Mouse (Mus musculus) embryonic facial prominence, embryonic 11.5 days (tissue): ENCODE results near the gene Slc35b2. TPM values are rescaled to one million over a fixed set of nuclear protein-coding genes. Genes with fewer than 3 reads are reported as not detected.

Experiments used
- ATAC-seq: fragments of 200-750 bp; cut with Nextera tagmentation; replicated peaks from 2 replicates; pipeline ENCODE4 v1.8.0; 2017; ENCODE audit warnings: low read depth; ENCODE audit not compliant: insufficient number of reproducible peaks, low FRiP score, low TSS enrichment
- DNase-seq: peaks from one replicate; pipeline ENCODE4 v3.0.0-alpha.2; 2015; ENCODE audit warnings: low spot score
- H3K27ac ChIP-seq: fragments of 300-500 bp; sonication (generic); replicated peaks from 2 replicates; pipeline ENCODE4 v1.5.1; 2014; ENCODE audit warnings: mild to moderate bottlenecking, low read depth, low read length, control low read depth
- H3K27me3 ChIP-seq: fragments of 300-500 bp; sonication (generic); 2 replicates; pipeline ENCODE4 v1.6.1; 2014; ENCODE audit warnings: mild to moderate bottlenecking, low read length, moderate library complexity, mixed read lengths; ENCODE audit not compliant: control insufficient read depth, insufficient read depth
- H3K36me3 ChIP-seq: fragments of 300-500 bp; sonication (generic); replicated peaks from 2 replicates; pipeline ENCODE4 v1.6.1; 2014; ENCODE audit warnings: low read depth, mild to moderate bottlenecking, low read length, moderate library complexity, mixed read lengths; ENCODE audit not compliant: control insufficient read depth, insufficient read depth
- H3K4me1 ChIP-seq: fragments of 300-500 bp; sonication (generic); 2 replicates; pipeline ENCODE4 v1.6.1; 2014; ENCODE audit warnings: low read length, mixed read lengths; ENCODE audit not compliant: control insufficient read depth, insufficient read depth
- H3K4me2 ChIP-seq: fragments of 300-500 bp; sonication (generic); 2 replicates; pipeline ENCODE4 v1.6.1; 2014; ENCODE audit warnings: low read depth, mild to moderate bottlenecking, control low read depth, low read length, moderate library complexity
- H3K4me3 ChIP-seq: fragments of 300-500 bp; sonication (generic); 2 replicates; pipeline ENCODE4 v1.5.1; 2014; ENCODE audit warnings: low read depth, low read length, control low read depth
- H3K9ac ChIP-seq: fragments of 300-500 bp; sonication (generic); replicated peaks from 2 replicates; pipeline ENCODE4 v1.6.1; 2014; ENCODE audit warnings: mild to moderate bottlenecking, control low read depth, low read length
- H3K9me3 ChIP-seq: fragments of 300-500 bp; sonication (generic); replicated peaks from 2 replicates; pipeline ENCODE4 v1.6.1; 2016; ENCODE audit warnings: mild to moderate bottlenecking, low read length, inconsistent platforms, mixed read lengths; ENCODE audit not compliant: control insufficient read depth
- WGBS: fragments of 180-500 bp; shearing (Covaris S2); extraction: QIAGEN DNeasy Blood & Tissue Kit; methylation state at CpG from one replicate; pipeline ENCODE4 v1.1.7; 2014; 5-methylcytosine and 5-hydroxymethylcytosine counted together
- polyA plus RNA-seq: library from polyadenylated mRNA; unstranded; fragments of >200 nt; fragmentation: Nextera tagmentation; extraction: Ambion mirVana; gene quantifications from 2 replicates; pipeline ENCODE4 v1.2.1, GENCODE M21; 2014

Slc35b2 gene
- polyA plus RNA-seq, 1 experiment from 2014 or later: 85.6 TPM

DNA sequence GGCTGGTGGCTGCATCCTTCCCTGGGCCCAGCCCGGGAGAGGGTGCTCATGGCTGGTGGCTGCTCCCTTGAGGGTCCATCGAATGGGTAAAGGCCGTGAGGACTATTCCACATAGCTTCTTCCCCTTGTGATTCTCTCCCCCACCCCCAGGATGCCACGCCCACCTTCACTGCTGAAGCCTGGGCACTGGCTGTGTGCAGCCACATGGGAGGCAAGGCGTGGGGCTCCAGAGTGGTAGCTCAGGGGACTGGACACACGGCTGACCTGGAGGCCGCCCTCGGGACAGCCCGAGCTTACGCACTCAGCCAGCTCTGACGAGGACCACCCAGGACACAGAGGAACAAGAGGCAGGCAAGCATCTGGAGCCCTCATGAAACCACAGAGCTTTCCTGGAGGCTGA, 43.5 kb upstream of the Slc35b2 start:
- Histone ChIP-seq H3K36me3 (no peaks in the 10 kb centered on the region; the same call in 1 of the 2 replicates), H3K4me1 (no peaks in the 10 kb centered on the region; the same call in 1 of the 2 replicates), H3K4me2 (no peak overlapping the region), H3K27me3 (no peaks in the 10 kb centered on the region), H3K27ac (no peak overlapping the region), H3K4me3 (no peak overlapping the region), H3K9ac (no peak overlapping the region), H3K9me3 (no peaks in the 10 kb centered on the region)
- DNase-seq (no peak), ATAC-seq (no peak)
- 84% methylated on average over 11 of the region's 11 CpGs for WGBS

DNA sequence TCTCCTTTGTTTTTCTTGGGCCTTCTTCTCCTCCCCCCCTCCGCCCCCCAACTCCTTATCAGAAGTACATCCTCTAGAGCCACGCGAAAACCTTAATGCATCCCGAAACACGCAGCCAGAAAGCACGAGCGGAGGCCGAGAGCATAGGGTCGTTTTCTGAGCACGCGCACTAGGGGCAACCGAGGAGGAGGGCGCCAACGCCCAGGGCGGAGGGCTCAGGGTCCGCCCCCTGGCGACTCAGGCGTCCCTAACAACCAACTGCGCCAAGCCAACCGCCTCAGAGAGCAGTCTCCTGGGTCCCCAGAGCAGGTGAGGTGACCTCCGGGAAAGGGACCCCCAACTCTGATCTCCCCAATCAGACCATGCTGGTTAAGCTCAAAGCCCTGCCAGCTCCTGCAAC, 40.4 kb upstream of the Slc35b2 start, which contains the start of gene Tcte1:
Gene Tcte1 (plus strand): TSS at position 172 of the 400 bp plus-strand sequence.
- Histone ChIP-seq H3K27me3 (no peaks in the 10 kb centered on the region), H3K4me3 (peak within 1 kb of the TSS; percentile 35), H3K4me1 (no peaks in the 10 kb centered on the region; the same call in 1 of the 2 replicates), H3K9ac (peak within 1 kb of the TSS; percentile 59), H3K9me3 (no peaks in the 10 kb centered on the region), H3K36me3 (no peaks in the 10 kb centered on the region), H3K27ac (no peak within 1 kb of the TSS), H3K4me2 (peak within 1 kb of the TSS; percentile 65)
- DNase-seq (peak; percentile 90), ATAC-seq (peak; percentile 76)
- WGBS: 0% methylated on average over 21 of the region's 21 CpGs

DNA sequence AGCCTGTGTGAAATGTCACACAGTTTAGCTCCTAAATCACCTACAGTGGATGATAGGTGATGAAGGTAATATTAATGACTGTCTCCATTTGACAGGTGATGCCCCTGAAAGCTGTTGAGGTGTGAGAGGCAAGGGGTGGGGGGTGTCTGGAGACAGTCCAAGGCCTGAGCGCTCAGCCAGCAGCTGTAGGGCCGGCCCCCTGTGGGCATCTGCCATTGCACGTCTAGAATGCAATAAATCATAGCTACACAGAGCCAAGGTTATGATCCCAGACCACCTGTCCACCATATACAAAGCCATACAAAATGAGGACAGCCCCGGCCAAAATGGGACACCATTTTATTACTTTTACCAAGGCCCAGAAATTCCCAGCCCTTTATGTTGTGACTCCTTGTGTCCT, 38.7 kb upstream of the Slc35b2 start:
- Histone ChIP-seq H3K27me3 (no peaks in the 10 kb centered on the region), H3K4me1 (no peaks in the 10 kb centered on the region; the same call in 1 of the 2 replicates), H3K9ac (no peak overlapping the region), H3K9me3 (no peaks in the 10 kb centered on the region), H3K4me2 (no peak overlapping the region), H3K27ac (no peak overlapping the region), H3K36me3 (no peaks in the 10 kb centered on the region), H3K4me3 (no peak overlapping the region)
- WGBS: 76% methylated on average over 4 of the region's 4 CpGs
- DNase-seq (no peak), ATAC-seq (no peak)

DNA sequence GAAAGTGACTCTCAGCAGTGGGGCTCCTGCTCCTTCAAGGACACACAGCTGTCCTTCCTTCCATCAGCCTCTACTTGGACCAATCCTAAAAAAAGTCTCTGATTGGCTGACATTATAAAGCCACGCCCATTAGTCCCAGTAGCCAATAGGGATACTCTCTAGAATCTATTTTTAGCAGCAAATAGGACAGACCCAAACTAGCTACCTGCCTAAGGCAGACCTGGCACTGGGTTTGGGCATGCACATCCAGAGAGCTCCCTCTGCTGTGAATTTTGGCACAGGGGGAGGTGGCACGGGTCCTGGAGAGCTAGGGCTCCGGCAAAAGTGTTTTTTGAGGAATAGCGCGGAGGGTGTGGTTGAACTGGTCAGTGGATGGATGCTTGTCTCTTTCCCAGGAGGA, 37.1 kb upstream of the Slc35b2 start:
- H3K4me2 ChIP-seq: no peak overlapping the region
- ATAC-seq (no peak), DNase-seq (no peak)
- no peaks in the 10 kb centered on the region; the same call in 1 of the 2 replicates for H3K4me1 ChIP-seq
- H3K36me3 ChIP-seq: no peaks in the 10 kb centered on the region
- H3K27ac ChIP-seq: no peak overlapping the region
- WGBS: 25% methylated on average over 5 of the region's 5 CpGs
- no peaks in the 10 kb centered on the region for H3K9me3 ChIP-seq
- H3K4me3 ChIP-seq: no peak overlapping the region
- H3K9ac ChIP-seq: no peak overlapping the region
- H3K27me3 ChIP-seq: no peaks in the 10 kb centered on the region

DNA sequence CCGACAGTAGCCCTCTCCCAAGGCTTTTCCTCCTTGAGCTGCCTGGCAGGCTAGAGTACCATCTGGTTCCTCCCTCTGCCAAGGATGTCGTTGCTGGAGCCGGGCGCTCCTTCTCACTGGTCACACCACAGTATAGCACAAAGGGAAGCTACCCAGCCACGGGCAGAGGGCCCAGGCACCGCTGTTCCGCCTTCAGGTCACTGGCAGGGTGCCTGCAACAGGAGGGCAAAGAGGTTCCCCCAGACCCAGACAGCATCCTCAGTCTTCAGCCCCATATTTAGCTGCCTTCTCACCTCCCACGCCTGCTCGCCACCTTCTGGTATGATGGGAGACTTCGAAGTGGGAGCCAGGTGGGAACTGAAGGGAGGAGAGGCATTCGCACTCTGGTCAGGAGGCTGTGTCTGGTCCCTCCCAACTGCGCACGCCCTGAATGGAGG, 33.3 kb upstream of the Slc35b2 start:
- Histone ChIP-seq H3K36me3 (no peaks in the 10 kb centered on the region), H3K4me2 (no peak overlapping the region), H3K4me1 (no peaks in the 10 kb centered on the region), H3K27ac (no peak overlapping the region), H3K9ac (no peak overlapping the region), H3K27me3 (peaks cover 6% of the 10 kb centered on the region; the same call in 1 of the 2 replicates), H3K9me3 (no peaks in the 10 kb centered on the region), H3K4me3 (no peak overlapping the region)
- DNase-seq (no peak), ATAC-seq (no peak)
- 54% methylated on average over 13 of the region's 13 CpGs for WGBS

DNA sequence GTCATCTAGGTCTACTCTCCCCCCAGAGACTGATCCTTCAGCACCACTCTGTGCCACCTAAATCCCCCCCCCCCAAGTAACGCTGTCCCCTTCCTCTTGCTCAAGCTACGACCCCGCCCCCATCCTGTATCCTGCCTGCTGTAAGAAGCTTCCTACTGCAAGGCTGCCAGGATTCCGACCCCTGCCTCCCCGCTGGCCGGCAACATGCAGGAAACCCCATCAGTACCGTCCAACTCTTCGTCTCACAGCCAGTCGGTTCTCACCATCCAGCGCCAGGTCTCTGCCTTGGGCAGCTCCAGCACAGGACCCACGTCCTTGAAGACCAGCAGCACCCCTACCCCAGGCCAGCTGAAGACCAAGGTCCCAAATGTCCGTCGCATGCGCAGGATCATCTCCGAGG, 30.8 kb upstream of the Slc35b2 start:
- WGBS: 48% methylated on average over 15 of the region's 15 CpGs

DNA sequence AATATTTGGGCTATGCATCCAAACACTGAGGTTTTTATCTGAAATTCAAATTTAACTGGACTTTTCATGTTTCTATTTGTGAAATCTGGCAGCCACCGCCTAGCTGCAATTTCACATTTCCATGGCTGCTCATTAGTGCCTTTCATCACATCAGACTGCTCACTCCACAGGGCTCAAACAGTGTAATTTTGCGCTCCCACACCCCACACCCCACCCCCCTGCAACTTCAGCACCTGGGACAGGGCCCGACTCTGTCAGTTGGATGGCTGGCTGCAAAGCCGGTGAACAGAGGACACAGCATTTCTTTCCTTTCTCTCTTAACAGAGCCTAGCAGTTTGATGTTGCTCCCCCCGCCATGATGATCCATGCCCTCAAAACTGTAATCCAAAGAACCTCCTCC, 27.4 kb upstream of the Slc35b2 start:
- Histone ChIP-seq H3K36me3 (no peaks in the 10 kb centered on the region), H3K4me3 (no peak overlapping the region), H3K9ac (no peak overlapping the region), H3K4me1 (no peaks in the 10 kb centered on the region), H3K27ac (no peak overlapping the region), H3K27me3 (peaks cover 8% of the 10 kb centered on the region; the same call in 1 of the 2 replicates), H3K4me2 (no peak overlapping the region), H3K9me3 (no peaks in the 10 kb centered on the region)
- 16% methylated on average over 5 of the region's 5 CpGs for WGBS
- DNase-seq: peak; percentile 73
- ATAC-seq: no peak

More for the DNA sequence above, 30.8 kb upstream of the Slc35b2 start:
- no peaks in the 10 kb centered on the region for H3K4me1 ChIP-seq
- peaks cover 8% of the 10 kb centered on the region; the same call in 1 of the 2 replicates for H3K27me3 ChIP-seq
- no peak overlapping the region for H3K9ac ChIP-seq
- no peaks in the 10 kb centered on the region for H3K36me3 ChIP-seq
- H3K9me3 ChIP-seq: no peaks in the 10 kb centered on the region
- no peak overlapping the region for H3K27ac ChIP-seq
- ATAC-seq (no peak), DNase-seq (no peak)
- no peak overlapping the region for H3K4me3 ChIP-seq
- no peak overlapping the region for H3K4me2 ChIP-seq

DNA sequence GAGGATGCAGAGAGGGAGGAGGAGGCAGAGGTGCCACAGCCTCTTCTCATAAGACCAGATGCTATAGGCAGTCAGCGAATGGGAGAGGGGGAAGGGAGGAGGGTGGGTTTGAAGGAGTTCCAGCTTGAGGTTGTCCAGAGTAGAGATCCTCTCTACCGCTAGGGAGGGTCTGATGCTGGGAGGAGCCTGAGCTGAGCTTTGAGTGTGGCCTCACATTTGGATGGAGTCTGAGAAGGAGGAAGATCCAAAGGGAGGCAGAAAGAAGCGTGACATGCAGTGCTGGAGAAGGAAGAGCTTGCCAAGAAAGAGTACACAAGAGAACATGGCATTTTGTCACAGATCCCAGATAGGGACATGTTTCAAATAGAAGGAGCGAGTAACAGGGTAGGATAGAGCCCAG, 25.3 kb upstream of the Slc35b2 start:
- DNase-seq (no peak), ATAC-seq (no peak)
- Histone ChIP-seq H3K4me2 (no peak overlapping the region), H3K4me1 (no peaks in the 10 kb centered on the region), H3K4me3 (no peak overlapping the region), H3K9me3 (no peaks in the 10 kb centered on the region), H3K27ac (no peak overlapping the region), H3K36me3 (no peaks in the 10 kb centered on the region), H3K27me3 (peaks cover 14% of the 10 kb centered on the region), H3K9ac (no peak overlapping the region)
- WGBS: 63% methylated on average over 4 of the region's 4 CpGs
